Mouse (Mus musculus) forebrain, embryonic 14.5 days (tissue): ENCODE measurements around the gene Glod4. TPM values are rescaled to one million over a fixed set of nuclear protein-coding genes. Genes with fewer than 3 reads are reported as not detected.
A peak's percentile ranks its signal among the peaks of the same experiment; 100 is the strongest.

Source experiments
- ATAC-seq: fragments of 200-750 bp; cut with Nextera tagmentation; 2 replicates; pipeline ENCODE4 v1.8.0; 2017; ENCODE audit warnings: mild to moderate bottlenecking, moderate library complexity
- DNase-seq: peaks from one replicate; pipeline ENCODE4 v3.0.0-alpha.2; 2015; ENCODE audit warnings: low spot score
- H3K27ac ChIP-seq: fragments of 300-500 bp; sonication (generic); 2 replicates; pipeline ENCODE4 v1.5.1; 2014; ENCODE audit warnings: low read depth, mild to moderate bottlenecking, control low read depth, low read length, moderate library complexity
- H3K27me3 ChIP-seq: fragments of 300-500 bp; sonication (generic); replicated peaks from 2 replicates; pipeline ENCODE4 v1.6.1; 2014; ENCODE audit warnings: low read length, control low read depth, mixed read lengths; ENCODE audit not compliant: control insufficient read depth, insufficient read depth
- H3K36me3 ChIP-seq: fragments of 300-500 bp; sonication (generic); 2 replicates; pipeline ENCODE4 v1.6.1; 2014; ENCODE audit warnings: low read length, control low read depth; ENCODE audit not compliant: control insufficient read depth, insufficient read depth
- H3K4me1 ChIP-seq: fragments of 300-500 bp; sonication (generic); 2 replicates; pipeline ENCODE4 v1.6.1; 2014; ENCODE audit warnings: antibody characterized with exemption, low read length, control low read depth; ENCODE audit not compliant: control insufficient read depth, insufficient read depth
- H3K4me2 ChIP-seq: fragments of 300-500 bp; sonication (generic); 2 replicates; pipeline ENCODE4 v1.6.1; 2014; ENCODE audit warnings: mild to moderate bottlenecking, control low read depth, low read length
- H3K4me3 ChIP-seq: fragments of 300-500 bp; sonication (generic); 2 replicates; pipeline ENCODE4 v1.5.1; 2014; ENCODE audit warnings: low read depth, low read length, control low read depth
- H3K9ac ChIP-seq: fragments of 300-500 bp; sonication (generic); 2 replicates; pipeline ENCODE4 v1.6.1; 2014; ENCODE audit warnings: mild to moderate bottlenecking, low read length, control low read depth, moderate library complexity
- H3K9me3 ChIP-seq: fragments of 300-500 bp; sonication (generic); replicated peaks from 2 replicates; pipeline ENCODE4 v1.6.1; 2016; ENCODE audit warnings: low read length, control low read depth, mixed read lengths; ENCODE audit not compliant: control insufficient read depth
- WGBS: fragments of 180-500 bp; shearing (Covaris S2); extraction: QIAGEN DNeasy Blood & Tissue Kit; methylation state at CpG from one replicate; pipeline ENCODE4 v1.1.7; 2014; 5-methylcytosine and 5-hydroxymethylcytosine counted together
- polyA plus RNA-seq: library from polyadenylated mRNA; unstranded; fragments of >200 nt; fragmentation: Nextera tagmentation; extraction: Ambion mirVana; gene quantifications from 2 replicates; pipeline ENCODE4 v1.2.1, GENCODE M21; 2014

Gene Glod4
- polyA plus RNA-seq, 1 experiment from 2014 or later = 144 TPM

DNA sequence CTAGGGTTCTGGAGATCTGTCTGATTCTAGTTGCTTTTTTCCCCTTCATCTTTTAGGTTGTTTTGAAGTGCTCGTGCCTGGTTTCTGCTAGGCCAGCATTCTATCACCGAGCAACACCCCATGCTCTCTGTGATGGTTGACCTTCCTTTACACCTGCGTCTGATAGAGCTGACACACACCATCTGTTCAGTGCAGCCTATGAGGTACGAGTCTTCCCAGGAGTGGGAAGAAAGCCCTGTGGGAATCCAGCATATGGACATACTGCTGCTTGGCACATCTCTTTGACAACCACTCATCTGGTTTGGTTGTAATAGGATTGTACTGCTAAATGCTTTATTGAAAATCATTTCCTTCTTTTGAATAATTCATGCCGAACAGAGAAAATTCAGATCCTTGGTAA lies 73.3 kb downstream of the Glod4 start:
- H3K9me3 ChIP-seq = no peaks in the 10 kb centered on the region
- H3K9ac ChIP-seq = no peak overlapping the region
- H3K27ac ChIP-seq = 0 out of 2 replicates have a peak overlapping the region, but pooled peaks have one; percentile 39
- H3K4me3 ChIP-seq = no peak overlapping the region
- peak; percentile 77 for ATAC-seq
- peak; percentile 69 for DNase-seq
- WGBS = 57% methylated on average over 5 of the region's 5 CpGs
- no peak overlapping the region for H3K4me2 ChIP-seq
- H3K4me1 ChIP-seq = no peaks in the 10 kb centered on the region
- H3K36me3 ChIP-seq = peaks cover 28% of the 10 kb centered on the region
- H3K27me3 ChIP-seq = no peaks in the 10 kb centered on the region

- Histone ChIP-seq H3K9ac (no peak overlapping the region), H3K36me3 (peaks cover 24% of the 10 kb centered on the region), H3K4me2 (no peak overlapping the region), H3K4me1 (no peaks in the 10 kb centered on the region), H3K27me3 (no peaks in the 10 kb centered on the region), H3K27ac (no peak overlapping the region), H3K9me3 (no peaks in the 10 kb centered on the region), H3K4me3 (no peak overlapping the region)
- DNase-seq = peak; percentile 57
- WGBS = 70% methylated on average over 3 of the region's 3 CpGs
- ATAC-seq = no peak
Observed at GRCm38 (mm10) chr11:76168976-76169375, 74.5 kb downstream of the Glod4 start.

- Histone ChIP-seq H3K4me3 (no peak overlapping the region), H3K4me2 (no peak overlapping the region), H3K9ac (no peak overlapping the region), H3K27me3 (no peaks in the 10 kb centered on the region), H3K36me3 (peaks cover 25% of the 10 kb centered on the region), H3K27ac (no peak overlapping the region), H3K9me3 (no peaks in the 10 kb centered on the region), H3K4me1 (no peaks in the 10 kb centered on the region)
- DNase-seq (peak; percentile 80), ATAC-seq (no peak)
- 33% methylated on average over 5 of the region's 5 CpGs for WGBS
Observed at GRCm38 (mm10) chr11:76167079-76167765, 76.3 kb downstream of the Glod4 start.

- peaks cover 22% of the 10 kb centered on the region for H3K36me3 ChIP-seq
- no peak for ATAC-seq
- 94% methylated on average over 4 of the region's 4 CpGs for WGBS
Observed at GRCm38 (mm10) chr11:76166657-76167056, 76.9 kb downstream of the Glod4 start.

DNA sequence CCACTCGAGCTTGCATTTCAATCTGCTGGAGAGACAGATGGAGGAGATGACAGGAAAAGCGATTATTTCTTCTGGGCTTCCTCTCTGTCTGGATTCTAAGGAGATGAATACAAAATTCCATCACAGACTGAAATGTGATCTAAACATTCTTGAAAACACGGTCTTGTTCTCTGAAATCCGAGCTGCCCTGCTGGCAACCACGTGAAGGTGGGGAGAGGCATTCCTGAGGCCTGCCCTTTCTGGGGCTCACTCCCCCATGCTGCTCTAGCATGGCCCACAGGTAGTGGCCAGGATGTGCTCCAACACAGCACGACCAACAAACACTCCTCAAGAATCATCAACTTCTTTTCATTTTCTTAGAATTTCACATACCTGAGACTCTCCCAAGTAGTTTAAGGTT lies 83.3 kb downstream of the Glod4 start:
- DNase-seq (no peak), ATAC-seq (no peak)
- Histone ChIP-seq H3K36me3 (peaks cover 50% of the 10 kb centered on the region), H3K9ac (no peak overlapping the region), H3K4me3 (no peak overlapping the region), H3K4me1 (no peaks in the 10 kb centered on the region), H3K4me2 (no peak overlapping the region), H3K9me3 (no peaks in the 10 kb centered on the region), H3K27me3 (no peaks in the 10 kb centered on the region), H3K27ac (no peak overlapping the region)
- 67% methylated on average over 6 of the region's 6 CpGs for WGBS

More at GRCm38 (mm10) chr11:76166657-76167056, 76.9 kb downstream of the Glod4 start:
- Histone ChIP-seq H3K4me1 (no peaks in the 10 kb centered on the region), H3K4me3 (no peak overlapping the region), H3K27ac (no peak overlapping the region), H3K9ac (no peak overlapping the region), H3K27me3 (no peaks in the 10 kb centered on the region), H3K9me3 (no peaks in the 10 kb centered on the region), H3K4me2 (no peak overlapping the region)
- no peak for DNase-seq

GRCm38 (mm10) chr11:76158375-76158774 lies 85.2 kb downstream of the Glod4 start:
- ATAC-seq (no peak), DNase-seq (no peak)
- Histone ChIP-seq H3K9ac (no peak overlapping the region), H3K9me3 (no peaks in the 10 kb centered on the region), H3K27me3 (no peaks in the 10 kb centered on the region), H3K4me2 (no peak overlapping the region), H3K27ac (no peak overlapping the region), H3K4me3 (no peak overlapping the region), H3K36me3 (peaks cover 53% of the 10 kb centered on the region), H3K4me1 (no peaks in the 10 kb centered on the region)
- WGBS = 88% methylated on average over 2 of the region's 2 CpGs

DNA sequence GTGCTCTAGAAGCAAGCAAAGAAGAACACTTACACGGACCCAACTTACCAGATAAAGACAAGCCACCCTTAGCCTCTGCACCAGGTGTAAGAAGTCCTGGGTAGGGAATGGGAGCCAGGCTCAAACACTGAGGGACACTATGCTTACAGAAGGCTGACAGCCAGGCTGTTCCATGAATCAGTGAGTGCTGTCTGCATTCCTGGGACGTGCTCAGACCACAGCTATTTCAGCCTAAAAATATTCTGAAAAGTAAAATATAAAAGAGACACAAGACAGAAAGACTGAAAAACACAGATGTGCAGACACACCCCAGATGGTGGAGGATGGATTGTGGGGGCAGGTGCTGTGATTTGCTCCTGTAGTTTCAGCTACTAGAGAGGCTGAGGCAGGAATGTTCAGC lies 88.7 kb downstream of the Glod4 start:
- Histone ChIP-seq H3K27ac (no peak overlapping the region), H3K27me3 (no peaks in the 10 kb centered on the region), H3K4me3 (no peak overlapping the region), H3K36me3 (peaks cover 25% of the 10 kb centered on the region; the same call in 1 of the 2 replicates), H3K4me1 (no peaks in the 10 kb centered on the region), H3K9ac (no peak overlapping the region), H3K9me3 (no peaks in the 10 kb centered on the region), H3K4me2 (no peak overlapping the region)
- DNase-seq (no peak), ATAC-seq (no peak)
- WGBS = 90% methylated on average over 2 of the region's 2 CpGs

GRCm38 (mm10) chr11:76154200-76154599 lies 89.3 kb downstream of the Glod4 start:
- no peak for DNase-seq
- 94% methylated on average over 2 of the region's 2 CpGs for WGBS
- Histone ChIP-seq H3K27me3 (no peaks in the 10 kb centered on the region), H3K27ac (no peak overlapping the region), H3K4me3 (no peak overlapping the region), H3K4me2 (no peak overlapping the region), H3K9ac (no peak overlapping the region), H3K9me3 (no peaks in the 10 kb centered on the region), H3K36me3 (peaks cover 22% of the 10 kb centered on the region; the same call in 1 of the 2 replicates), H3K4me1 (peaks cover 3% of the 10 kb centered on the region)
- no peak for ATAC-seq

- H3K9me3 ChIP-seq = no peaks in the 10 kb centered on the region
- no peak overlapping the region for H3K9ac ChIP-seq
- ATAC-seq = no peak
- no peak overlapping the region for H3K4me2 ChIP-seq
- DNase-seq = no peak
- H3K27ac ChIP-seq = no peak overlapping the region
- H3K27me3 ChIP-seq = no peaks in the 10 kb centered on the region
- H3K4me3 ChIP-seq = no peak overlapping the region
- H3K4me1 ChIP-seq = peaks cover 6% of the 10 kb centered on the region
- 94% methylated on average over 5 of the region's 5 CpGs for WGBS
- peaks cover 17% of the 10 kb centered on the region; the same call in 1 of the 2 replicates for H3K36me3 ChIP-seq
Observed at GRCm38 (mm10) chr11:76153236-76153951, 90.1 kb downstream of the Glod4 start.
